Mouse (Mus musculus) central nervous system, embryonic 11.5 days (tissue): ENCODE results near the gene Otx2. TPM values are rescaled to one million over a fixed set of nuclear protein-coding genes. Genes with fewer than 3 reads are reported as not detected.

Source experiments
- polyA plus RNA-seq: library from polyadenylated mRNA; depleted of rRNA; stranded (reverse); fragments of >200 nt; gene quantifications from 2 replicates; pipeline ENCODE4 v1.2.3, GENCODE M21; 2012; rRNA removed

Gene Otx2
- 62.0 and 110 TPM in 2 replicates for polyA plus RNA-seq

DNA sequence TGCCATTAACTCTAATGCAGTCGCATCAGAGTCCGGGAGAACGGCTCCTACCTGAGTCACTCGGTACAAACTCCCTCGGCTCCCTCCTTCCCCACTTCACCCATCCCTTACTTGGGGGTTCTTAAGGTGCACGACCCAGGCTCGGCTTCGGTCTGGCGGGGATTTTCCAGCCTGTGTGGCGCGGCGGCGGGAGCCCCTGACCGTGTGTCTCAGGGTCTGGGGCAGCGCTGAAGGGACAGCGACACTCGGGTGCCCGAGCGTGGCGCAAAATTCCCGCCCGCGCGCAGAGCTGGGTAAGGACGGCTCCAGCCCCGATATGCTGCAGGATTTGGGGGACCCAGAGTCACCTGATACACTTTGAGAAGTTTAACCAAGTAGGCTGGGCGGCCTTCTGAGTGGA, at the start of gene Otx2:
Gene Otx2 (minus strand): TSS at position 279 of the 400 bp plus-strand sequence.

Other genes starting within 250 kb of the Otx2 start
- 12.8 and 17.3 TPM in 2 replicates for gene Tmem260, start 227.7 kb downstream of the Otx2 start, polyA plus RNA-seq